ENCODE assay signal across 8 mouse cellular contexts in the genomic region with DNA sequence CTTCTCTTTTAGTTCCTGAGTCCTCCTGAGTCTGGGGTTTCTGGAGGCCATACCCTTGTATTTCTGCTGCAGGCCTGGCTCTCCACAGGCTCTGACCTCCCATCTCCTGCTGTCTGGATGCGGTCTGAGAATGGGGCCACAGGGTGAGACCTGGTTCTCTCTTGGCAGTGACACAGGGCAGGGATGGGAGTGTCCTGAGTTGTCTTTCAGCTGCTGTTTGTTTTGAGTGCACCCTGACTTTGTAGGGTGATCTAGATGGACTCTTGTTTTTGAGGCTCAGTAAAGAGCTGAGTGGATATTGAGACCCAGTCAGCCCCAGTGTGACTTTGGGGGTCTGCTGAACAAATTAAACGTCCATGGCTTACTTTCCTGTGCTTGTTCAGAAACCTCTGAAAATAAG. TPM values are rescaled to one million over a fixed set of nuclear protein-coding genes. Genes with fewer than 3 reads are reported as not detected.
DNase-seq lines count a peak whose midpoint lies in the region; ATAC-seq and TF ChIP-seq lines count a peak whose summit lies in the region.

No protein-coding gene starts in this region.

- H3K9me3 ChIP-seq in forebrain, embryonic 13.5 days (replicated peaks): no peaks in the 10 kb centered on the region
- H3K9me3 ChIP-seq in intestine, embryonic 16.5 days (ENCODE audit: control insufficient read depth, low read length): no peaks in the 10 kb centered on the region

- H3ac ChIP-seq in myocyte (ENCODE audit: control insufficient read depth, insufficient read length): no peak overlapping the region

- 39% methylated on average over 2 of the region's 2 CpGs for WGBS in liver, adult 2 months
- 52% methylated on average over 2 of the region's 2 CpGs for WGBS in forebrain, embryonic 13.5 days
- WGBS in intestine, embryonic 16.5 days: 63% methylated on average over 2 of the region's 2 CpGs

- H3K27ac ChIP-seq in liver, adult 2 months (replicated peaks; ENCODE audit: insufficient read depth, low read depth, low read length): peak overlapping the region; percentile 54
- 0 out of 2 replicates have a peak overlapping the region, but pooled peaks have one; percentile 3 for H3K27ac ChIP-seq in forebrain, embryonic 13.5 days
- H3K27ac ChIP-seq in intestine, embryonic 16.5 days (ENCODE audit: low read length): peak overlapping the region; percentile 77

- H3K79me2 ChIP-seq in liver, adult 2 months (ENCODE audit: control insufficient read depth, insufficient read depth, low read length): no peaks in the 10 kb centered on the region
- H3K79me2 ChIP-seq in myocyte (ENCODE audit: control insufficient read depth, insufficient read depth): no peaks in the 10 kb centered on the region

- peaks cover 26% of the 10 kb centered on the region for H3K4me1 ChIP-seq in liver, adult 2 months (ENCODE audit: control insufficient read depth, insufficient read depth, low read length)
- H3K4me1 ChIP-seq in forebrain, embryonic 13.5 days: peaks cover 31% of the 10 kb centered on the region
- H3K4me1 ChIP-seq in intestine, embryonic 16.5 days (ENCODE audit: control insufficient read depth, insufficient read depth, low read length): peaks cover 37% of the 10 kb centered on the region

- H3K9ac ChIP-seq in liver, adult 2 months (ENCODE audit: low read depth, low read length): no peak overlapping the region
- no peak overlapping the region for H3K9ac ChIP-seq in forebrain, embryonic 13.5 days
- no peak overlapping the region for H3K9ac ChIP-seq in intestine, embryonic 16.5 days (ENCODE audit: low read depth, low read length)

- no peak for TF ChIP-seq CTCF in liver, adult 2 months (IDR thresholded peaks at IDR 0.05; ENCODE audit: low read depth, low read length)

- no peak for TF ChIP-seq POLR2A in liver, adult 2 months (IDR thresholded peaks at IDR 0.05; ENCODE audit: extremely low read depth, insufficient read depth, low read length)
- no peak for TF ChIP-seq POLR2A in myocyte (IDR thresholded peaks at IDR 0.05; ENCODE audit: insufficient read length, low read depth)

- H3K36me3 ChIP-seq in liver, adult 2 months (ENCODE audit: control insufficient read depth, insufficient read depth, low read length): no peaks in the 10 kb centered on the region
- H3K36me3 ChIP-seq in forebrain, embryonic 13.5 days (ENCODE audit: poor library complexity, severe bottlenecking): peaks cover 5% of the 10 kb centered on the region
- H3K36me3 ChIP-seq in intestine, embryonic 16.5 days (ENCODE audit: control insufficient read depth, insufficient read depth, low read length): no peaks in the 10 kb centered on the region
- H3K36me3 ChIP-seq in myocyte (ENCODE audit: control insufficient read depth, insufficient read depth): no peaks in the 10 kb centered on the region

- H3K4me3 ChIP-seq in liver, adult 2 months (ENCODE audit: insufficient read depth, low read depth, low read length): no peak overlapping the region
- H3K4me3 ChIP-seq in forebrain, embryonic 13.5 days: no peak overlapping the region
- H3K4me3 ChIP-seq in intestine, embryonic 16.5 days (ENCODE audit: low read length): no peak overlapping the region
- no peak overlapping the region for H3K4me3 ChIP-seq in myocyte

- no peak overlapping the region for H3K4me2 ChIP-seq in forebrain, embryonic 13.5 days
- no peak overlapping the region for H3K4me2 ChIP-seq in intestine, embryonic 16.5 days (ENCODE audit: low read depth, low read length)
- H3K4me2 ChIP-seq in myocyte (ENCODE audit: low read depth): peak overlapping the region; percentile 51

- peak; percentile 80 for DNase-seq in liver, adult 2 months (ENCODE audit: extremely low read depth, low read depth, low spot score)
- no peak for DNase-seq in liver
- no peak for DNase-seq in c-Kit-positive CD71-positive TER-119-positive erythroid progenitor cells, embryonic 14.5 days (ENCODE audit: low spot score)
- DNase-seq in cerebellum, adult 18-20 months: no peak
- DNase-seq in cerebellum, postnatal 4 days (ENCODE audit: low spot score in 2 of 2): no peak

- no peaks in the 10 kb centered on the region for H3K27me3 ChIP-seq in liver, adult 2 months (ENCODE audit: control insufficient read depth, insufficient read depth, low read length)
- no peaks in the 10 kb centered on the region for H3K27me3 ChIP-seq in forebrain, embryonic 13.5 days
- H3K27me3 ChIP-seq in intestine, embryonic 16.5 days (replicated peaks; ENCODE audit: control insufficient read depth, insufficient read depth, low read length): no peaks in the 10 kb centered on the region
- no peaks in the 10 kb centered on the region for H3K27me3 ChIP-seq in myocyte (ENCODE audit: control insufficient read depth, insufficient read depth, insufficient read length)

- no peak for ATAC-seq in forebrain, embryonic 13.5 days
- ATAC-seq in intestine, embryonic 16.5 days: no peak

TF ChIP-seq in myocyte, 11 proteins besides CTCF, POLR2A, EP300 and RAD21:
- no peak for TF ChIP-seq SRF (IDR thresholded peaks at IDR 0.05; ENCODE audit: control insufficient read depth, insufficient read length, low read depth)
- no peak for TF ChIP-seq TCF12 (IDR thresholded peaks at IDR 0.05; ENCODE audit: insufficient read depth, poor library complexity, severe bottlenecking)
- no peak for TF ChIP-seq REST (IDR thresholded peaks at IDR 0.05; ENCODE audit: insufficient read depth, insufficient read length)
- no peak for TF ChIP-seq CEBPB (IDR thresholded peaks at IDR 0.05; ENCODE audit: insufficient read depth, poor library complexity, severe bottlenecking)
- TF ChIP-seq E2F4 (IDR thresholded peaks at IDR 0.05; ENCODE audit: insufficient read depth): no peak
- no peak for TF ChIP-seq MAX (IDR thresholded peaks at IDR 0.05; ENCODE audit: low read depth)
- TF ChIP-seq MYOD1 (IDR thresholded peaks at IDR 0.05; ENCODE audit: control insufficient read depth in 1 of 3, insufficient read length in 2 of 3, low read depth in 2 of 3): no peak
- no peak for TF ChIP-seq USF1 (IDR thresholded peaks at IDR 0.05; ENCODE audit: low read depth)
- TF ChIP-seq MYOG (IDR thresholded peaks at IDR 0.05; ENCODE audit: control insufficient read depth in 1 of 3, insufficient read depth in 1 of 3, insufficient read length in 2 of 3, low read depth in 2 of 3): no peak

RNA-seq across cellular contexts. Expression of gene Ascc1, which starts 24.2 kb away (rescaled TPM):
- 8.5 and 10.8 TPM in 2 replicates for total RNA-seq in liver, adult 2 months (2014; rRNA removed)
- 12.9 and 15.6 TPM in 2 replicates for polyA plus RNA-seq in liver, adult 2 months (2012; rRNA removed)
- polyA plus RNA-seq in forebrain, embryonic 13.5 days (2015; fragmentation: Nextera tagmentation; extraction: Ambion mirVana): 42.1 and 43.1 TPM in 2 replicates
- 47.2 and 47.3 TPM in 2 replicates for polyA plus RNA-seq in intestine, embryonic 16.5 days (2015; fragmentation: Nextera tagmentation; extraction: Ambion mirVana)
- 36.7 TPM for polyA plus RNA-seq in myocyte (2012; fragmentation: generic; extraction: Trizol)

RNA-seq across cellular contexts. Expression of gene Anapc16, which starts 24.5 kb away (rescaled TPM):
- 22.8 and 28.1 TPM in 2 replicates for total RNA-seq in liver, adult 2 months (2014; rRNA removed)
- polyA plus RNA-seq in liver, adult 2 months (2012; rRNA removed): 48.9 and 50.4 TPM in 2 replicates
- 122 TPM in 2 replicates for polyA plus RNA-seq in forebrain, embryonic 13.5 days (2015; fragmentation: Nextera tagmentation; extraction: Ambion mirVana)
- 94.0 and 97.8 TPM in 2 replicates for polyA plus RNA-seq in intestine, embryonic 16.5 days (2015; fragmentation: Nextera tagmentation; extraction: Ambion mirVana)
- 127 TPM for polyA plus RNA-seq in myocyte (2012; fragmentation: generic; extraction: Trizol)

RNA-seq across cellular contexts. Expression of gene Ddit4, which starts 26.8 kb away (rescaled TPM):
- 5.2 and 8.8 TPM in 2 replicates for total RNA-seq in liver, adult 2 months (2014; rRNA removed)
- polyA plus RNA-seq in liver, adult 2 months (2012; rRNA removed): 13.6 and 16.4 TPM in 2 replicates
- 69.3 and 71.3 TPM in 2 replicates for polyA plus RNA-seq in forebrain, embryonic 13.5 days (2015; fragmentation: Nextera tagmentation; extraction: Ambion mirVana)
- polyA plus RNA-seq in intestine, embryonic 16.5 days (2015; fragmentation: Nextera tagmentation; extraction: Ambion mirVana): 28.6 and 33.1 TPM in 2 replicates
- 266 TPM for polyA plus RNA-seq in myocyte (2012; fragmentation: generic; extraction: Trizol)

Comparison
In these comparisons a context has a peak if more than half of its experiments do, and no peak if none do; other contexts are left out.
1. H3K27ac ChIP-seq: peak in every context shown above with its lines; median percentile 77 in intestine, embryonic 16.5 days; 54 in liver, adult 2 months; 3 in forebrain, embryonic 13.5 days.